Mouse (Mus musculus): ENCODE measurements at regions not wholly inside any gene's neighbourhood (a gene's known extent, or its start where the extent isn't known, plus 50 kb on each side); places are given as distances from the start of the nearest gene placed in this dataset.

GRCm38 (mm10) chrX:155511409-155511808 is 112.2 kb downstream of the Ptchd1 start:
- Histone ChIP-seq H3K4me3 (ENCODE audit: insufficient read depth, low read length) (no peak overlapping the region), H3K4me1 (ENCODE audit: control insufficient read depth, insufficient read depth, low read length) (peaks cover 5% of the 10 kb centered on the region), H3K27ac (ENCODE audit: insufficient read depth, low read depth, low read length) (peak overlapping the region; percentile 17; the same call in 1 of the 2 replicates)
- TF ChIP-seq POLR2A (IDR thresholded peaks at IDR 0.05; ENCODE audit: borderline replicate concordance, low read depth, low read length) (no peak), CTCF (IDR thresholded peaks at IDR 0.05; ENCODE audit: low read depth, low read length) (no peak)

Data from bone marrow macrophage, adult 2 months (primary cell).